ENCODE assay signal across 8 mouse cellular contexts in the genomic region with DNA sequence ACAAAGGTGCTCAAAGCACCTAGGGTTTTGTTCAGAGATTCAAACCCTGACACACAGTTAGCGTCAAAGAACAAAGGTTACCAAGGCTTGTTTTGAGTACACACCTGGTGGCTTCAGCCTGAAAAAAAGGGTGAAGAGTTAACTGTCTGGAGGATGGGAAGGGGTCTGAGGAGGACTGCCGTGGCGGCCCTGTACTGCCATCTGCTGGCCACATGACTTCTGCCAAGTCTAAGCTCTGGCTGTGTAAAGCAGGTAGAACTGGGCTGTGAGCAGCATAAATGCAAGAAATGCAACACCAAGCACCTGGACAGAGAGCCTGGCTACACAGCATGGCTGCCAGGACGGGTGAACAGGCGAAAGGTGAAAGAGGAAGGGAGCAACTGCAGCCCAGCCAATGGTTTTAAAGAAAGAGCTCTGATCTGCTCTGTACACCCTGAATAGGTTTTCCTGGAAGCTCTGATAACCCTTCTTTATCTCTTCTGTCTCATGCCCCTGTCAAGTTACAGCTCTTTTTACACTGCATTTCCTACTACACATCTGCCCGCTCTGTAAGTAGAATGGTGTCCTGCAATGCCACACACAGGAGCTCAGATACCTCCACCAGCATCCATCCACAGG. TPM values are rescaled to one million over a fixed set of nuclear protein-coding genes. Genes with fewer than 3 reads are reported as not detected.
A peak's percentile ranks its signal among the peaks of the same experiment; 100 is the strongest.
DNase-seq lines count a peak whose midpoint lies in the region; ATAC-seq lines count a peak whose summit lies in the region.

No protein-coding gene starts in this region.

- intact Hi-C loops in left cerebral cortex, postnatal 10 days (cut with DNase I), result no loop called here

- peak; percentile 64 for DNase-seq in ovary, postnatal 36 days (ENCODE audit: low spot score)
- DNase-seq in ovary, postnatal 10 days (ENCODE audit: low spot score), result no peak
- peak; percentile 49 for DNase-seq in cerebellum, adult 9-11 months
- DNase-seq in induced T-regulatory cell, adult 2 months (ENCODE audit: low read depth), result peak; percentile 69
- peak; percentile 64 to 79 for DNase-seq in left cerebral cortex, postnatal 10 days (ENCODE audit: extremely low spot score in 1 of 2, low spot score in 2 of 2)
- peak; percentile 90 for DNase-seq in right cerebral cortex, postnatal 4 days

- peak; percentile 69 for ATAC-seq in frontal cortex, adult (ENCODE audit: low TSS enrichment)
- ATAC-seq in megakaryocyte-erythroid progenitor cell, adult 5-6 weeks (replicated peaks; ENCODE audit: low FRiP score, low TSS enrichment, poor library complexity, severe bottlenecking), result peak; percentile 85

RNA-seq across cellular contexts. Expression of a gene that starts 30.2 kb away (rescaled TPM):
- total RNA-seq in left cerebral cortex, postnatal 10 days (2021), result 10 to 100 TPM; 71.8 to 76.7 TPM
- total RNA-seq in megakaryocyte-erythroid progenitor cell, adult 5-6 weeks (2014; fragmentation: Nextera tagmentation), result 107 and 111 TPM in 2 replicates
- 91.8 and 92.1 TPM in 2 replicates for total RNA-seq in megakaryocyte-erythroid progenitor cell, adult 5-6 weeks (2017)

RNA-seq across cellular contexts. Expression of a gene that starts 52.0 kb away (rescaled TPM):
- not detected for total RNA-seq in left cerebral cortex, postnatal 10 days (2021)
- not detected in 2 replicates for total RNA-seq in megakaryocyte-erythroid progenitor cell, adult 5-6 weeks (2014; fragmentation: Nextera tagmentation)
- not detected in 2 replicates for total RNA-seq in megakaryocyte-erythroid progenitor cell, adult 5-6 weeks (2017)
